Mouse (Mus musculus) large intestine, adult 2 months (tissue): ENCODE measurements around the gene Olfr1265. TPM values are rescaled to one million over a fixed set of nuclear protein-coding genes. Genes with fewer than 3 reads are reported as not detected.

ENCODE experiments used
- DNase-seq: peaks from one replicate; pipeline ENCODE4 v3.0.0-alpha.2; 2012; ENCODE audit warnings: low read depth, low spot score
- WGBS: fragments of 180-500 bp; shearing (Covaris S2); methylation state at CpG from one replicate; pipeline ENCODE4 v1.1.7; 2018; 5-methylcytosine and 5-hydroxymethylcytosine counted together
- polyA plus RNA-seq: library from polyadenylated mRNA; depleted of rRNA; stranded (reverse); fragments of >200 nt; gene quantifications from 2 replicates; pipeline ENCODE4 v1.2.3, GENCODE M21; 2012; rRNA removed

Olfr1265 gene
- polyA plus RNA-seq, result not detected in 2 replicates

DNA sequence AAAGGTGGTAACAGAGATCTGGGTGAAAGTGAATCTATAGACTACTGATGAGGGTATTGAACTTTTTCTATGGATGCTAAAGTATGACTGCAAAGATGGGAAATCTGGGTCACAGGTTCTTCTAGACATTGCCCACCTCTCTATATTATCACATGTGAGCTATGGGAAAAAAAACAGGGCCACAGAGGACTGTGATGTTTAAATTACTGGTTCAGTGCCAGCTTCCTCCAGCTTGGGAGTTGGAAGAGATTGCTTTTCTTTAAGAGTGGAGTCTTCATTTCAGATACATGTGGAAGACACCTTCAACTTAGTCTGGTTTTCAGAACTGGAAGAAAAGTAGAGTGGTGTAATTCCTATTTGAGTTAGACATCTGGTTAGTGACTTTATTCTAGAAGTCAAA, at the start of gene Olfr1265:
Gene Olfr1265, plus strand, starts transcription at position 301 of the 400 bp plus-strand sequence.
- DNase-seq, result no peak

- no peak for DNase-seq
Observed at GRCm38 (mm10) chr2:89990921-89991320, 44.2 kb upstream of the Olfr1265 start, which contains the start of gene Olfr1261. Gene Olfr1261 (plus strand): TSS chr2:89991221.

GRCm38 (mm10) chr2:89999845-90000244, 35.3 kb upstream of the Olfr1265 start, which contains the start of gene Olfr1262:
Gene Olfr1262 (plus strand): TSS chr2:90000145.
- no peak for DNase-seq

DNA sequence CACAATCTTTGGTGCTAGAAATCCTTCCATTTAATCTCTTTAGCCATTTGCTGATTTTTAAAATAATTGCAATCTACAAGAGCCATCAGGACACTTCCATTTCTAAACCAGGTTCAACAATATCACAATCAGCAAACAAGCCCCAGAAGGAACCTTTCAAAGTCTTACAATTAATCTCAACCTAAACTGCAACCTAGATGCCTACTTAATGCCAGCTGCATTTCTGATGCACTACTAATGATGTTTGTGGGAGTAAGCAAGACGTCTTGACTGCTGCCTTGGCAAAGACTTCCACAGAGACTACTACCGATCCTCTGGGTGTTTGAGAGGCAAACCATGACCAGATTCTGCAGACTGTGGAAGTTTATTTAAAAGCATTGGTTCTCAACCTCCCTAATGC, 23.3 kb upstream of the Olfr1265 start, which contains the start of gene Olfr1263:
Gene Olfr1263, plus strand, starts transcription at position 301 of the 400 bp plus-strand sequence.
- WGBS, result 87% methylated on average over 2 of the region's 2 CpGs

DNA sequence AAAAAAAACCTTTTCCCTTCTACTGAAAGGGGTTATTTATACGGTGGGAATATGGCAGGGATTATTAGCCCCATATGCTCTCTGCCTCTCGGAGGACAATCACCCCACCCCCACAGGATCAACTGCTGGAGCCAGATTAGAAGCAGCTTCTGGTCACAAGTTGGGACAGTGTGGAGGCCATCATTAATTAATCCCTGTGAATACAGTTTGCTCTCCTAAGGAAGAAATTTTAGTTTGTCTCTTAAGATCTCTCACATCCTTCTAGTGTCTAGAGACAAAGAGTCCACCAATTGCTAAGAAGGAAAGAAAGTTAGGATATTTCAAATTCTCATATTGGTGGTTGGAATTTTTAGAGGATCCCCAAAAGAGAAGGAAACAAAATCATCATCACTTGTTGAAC, 9.7 kb upstream of the Olfr1265 start, which contains the start of gene Olfr1264:
Gene Olfr1264, minus strand, starts transcription at position 101 of the 400 bp plus-strand sequence.
- no peak for DNase-seq
- 71% methylated on average over 2 of the region's 2 CpGs for whole genome bisulfite sequencing

More for the DNA sequence above, 23.3 kb upstream of the Olfr1265 start, which contains the start of gene Olfr1263:
- DNase-seq, result no peak

GRCm38 (mm10) chr2:90063494-90063893, 28.4 kb downstream of the Olfr1265 start, which contains the start of gene Olfr140:
Gene Olfr140 (minus strand): TSS chr2:90063594.
- DNase-seq, result no peak

GRCm38 (mm10) chr2:90070065-90070464, 34.9 kb downstream of the Olfr1265 start:
- WGBS, result 62% methylated on average over 2 of the region's 2 CpGs
- DNase-seq, result no peak

Other genes starting within 250 kb of the Olfr1265 start
- gene Olfr1254, start 241.7 kb upstream of the Olfr1265 start, polyA plus RNA-seq, result not detected in 2 replicates
- gene Olfr1255, start 223.3 kb upstream of the Olfr1265 start, polyA plus RNA-seq, result not detected in 2 replicates
- not detected in 2 replicates for gene Olfr1256, start 193.8 kb upstream of the Olfr1265 start, polyA plus RNA-seq
- not detected in 2 replicates for gene Olfr48, start 187.1 kb upstream of the Olfr1265 start, polyA plus RNA-seq
- not detected in 2 replicates for gene Olfr1257, start 156.9 kb upstream of the Olfr1265 start, polyA plus RNA-seq
- not detected in 2 replicates for gene Olfr1258, start 108.0 kb upstream of the Olfr1265 start, polyA plus RNA-seq
- 0.12 TPM in 1 of 2 replicates, not detected in the other for gene Olfr1259, start 86.7 kb upstream of the Olfr1265 start, polyA plus RNA-seq
- not detected in 2 replicates for gene Olfr1260, start 61.0 kb upstream of the Olfr1265 start, polyA plus RNA-seq
- gene Olfr1261, start 44.1 kb upstream of the Olfr1265 start, polyA plus RNA-seq, result not detected in 2 replicates
- not detected in 2 replicates for gene Olfr1262, start 35.2 kb upstream of the Olfr1265 start, polyA plus RNA-seq
- not detected in 2 replicates for gene Olfr1263, start 23.2 kb upstream of the Olfr1265 start, polyA plus RNA-seq
- gene Olfr1264, start 9.8 kb upstream of the Olfr1265 start, polyA plus RNA-seq, result not detected in 2 replicates
- not detected in 2 replicates for gene Olfr140, start 28.3 kb downstream of the Olfr1265 start, polyA plus RNA-seq
- not detected in 2 replicates for gene Olfr1269, start 86.1 kb downstream of the Olfr1265 start, polyA plus RNA-seq
- gene Olfr32, start 107.0 kb downstream of the Olfr1265 start, polyA plus RNA-seq, result not detected in 2 replicates
- not detected in 2 replicates for gene Olfr1270, start 117.8 kb downstream of the Olfr1265 start, polyA plus RNA-seq
- gene Olfr1506, start 189.2 kb downstream of the Olfr1265 start, polyA plus RNA-seq, result not detected in 2 replicates
- gene Olfr142, start 222.3 kb downstream of the Olfr1265 start, polyA plus RNA-seq, result not detected in 2 replicates
- gene Olfr1271, start 235.7 kb downstream of the Olfr1265 start, polyA plus RNA-seq, result not detected in 2 replicates